Mouse (Mus musculus): ENCODE measurements at regions not wholly inside any gene's neighbourhood (a gene's known extent, or its start where the extent isn't known, plus 50 kb on each side); places are given as distances from the start of the nearest gene placed in this dataset.
A peak's percentile ranks its signal among the peaks of the same experiment; 100 is the strongest.

- ATAC-seq (ENCODE audit: insufficient number of reproducible peaks, insufficient read depth, low FRiP score, low TSS enrichment, low read depth) = no peak
- no peaks in the 10 kb centered on the region for H3K27me3 ChIP-seq
- WGBS = 81% methylated on average over 8 of the region's 8 CpGs
These were observed 107.4 kb downstream of the Rpap3 start for GRCm38 (mm10) chr15:97598270-97598669.

GRCm38 (mm10) chr15:97596514-97597081 is 109.0 kb downstream of the Rpap3 start:
- H3K27ac ChIP-seq = no peak overlapping the region
- WGBS = 47% methylated on average over 8 of the region's 8 CpGs
- no peak overlapping the region for H3K4me3 ChIP-seq (replicated peaks)
- ATAC-seq (ENCODE audit: insufficient number of reproducible peaks, insufficient read depth, low FRiP score, low TSS enrichment, low read depth) = no peak
- no peaks in the 10 kb centered on the region for H3K36me3 ChIP-seq
- H3K9me3 ChIP-seq = no peaks in the 10 kb centered on the region
- no peak overlapping the region for H3K9ac ChIP-seq (replicated peaks)
- H3K27me3 ChIP-seq = no peaks in the 10 kb centered on the region
- peaks cover 22% of the 10 kb centered on the region for H3K4me1 ChIP-seq (replicated peaks)
- no peak overlapping the region for H3K4me2 ChIP-seq

More at GRCm38 (mm10) chr15:97598270-97598669, 107.4 kb downstream of the Rpap3 start:
- no peak overlapping the region for H3K9ac ChIP-seq (replicated peaks)
- no peak overlapping the region for H3K4me3 ChIP-seq (replicated peaks)
- H3K36me3 ChIP-seq = no peaks in the 10 kb centered on the region
- no peaks in the 10 kb centered on the region for H3K9me3 ChIP-seq
- peaks cover 22% of the 10 kb centered on the region for H3K4me1 ChIP-seq (replicated peaks)
- no peak overlapping the region for H3K4me2 ChIP-seq
- no peak overlapping the region for H3K27ac ChIP-seq

- 78% methylated on average over 6 of the region's 6 CpGs for WGBS
- H3K9me3 ChIP-seq = no peaks in the 10 kb centered on the region
- H3K4me2 ChIP-seq = no peak overlapping the region
- no peak overlapping the region for H3K4me3 ChIP-seq (replicated peaks)
- no peak overlapping the region for H3K27ac ChIP-seq
- H3K9ac ChIP-seq (replicated peaks) = no peak overlapping the region
- H3K4me1 ChIP-seq (replicated peaks) = peaks cover 31% of the 10 kb centered on the region
- H3K27me3 ChIP-seq = no peaks in the 10 kb centered on the region
- no peaks in the 10 kb centered on the region for H3K36me3 ChIP-seq
- ATAC-seq (ENCODE audit: insufficient number of reproducible peaks, insufficient read depth, low FRiP score, low TSS enrichment, low read depth) = no peak
These were observed 110.3 kb downstream of the Rpap3 start for GRCm38 (mm10) chr15:97595284-97595796.

GRCm38 (mm10) chr15:97593781-97594600 is 111.6 kb downstream of the Rpap3 start:
- no peak overlapping the region for H3K9ac ChIP-seq (replicated peaks)

GRCm38 (mm10) chr15:97592786-97593185 is 112.8 kb downstream of the Rpap3 start:
- Histone ChIP-seq H3K27me3 (no peaks in the 10 kb centered on the region), H3K36me3 (no peaks in the 10 kb centered on the region), H3K4me2 (no peak overlapping the region), H3K4me1 (replicated peaks) (peaks cover 32% of the 10 kb centered on the region), H3K9ac (replicated peaks) (no peak overlapping the region), H3K27ac (no peak overlapping the region), H3K4me3 (replicated peaks) (no peak overlapping the region), H3K9me3 (no peaks in the 10 kb centered on the region)
- ATAC-seq (ENCODE audit: insufficient number of reproducible peaks, insufficient read depth, low FRiP score, low TSS enrichment, low read depth) = no peak
- 91% methylated on average over 11 of the region's 11 CpGs for WGBS

More at GRCm38 (mm10) chr15:97593781-97594600, 111.6 kb downstream of the Rpap3 start:
- Histone ChIP-seq H3K4me1 (replicated peaks) (peaks cover 32% of the 10 kb centered on the region), H3K4me2 (no peak overlapping the region), H3K4me3 (replicated peaks) (no peak overlapping the region), H3K36me3 (no peaks in the 10 kb centered on the region), H3K27ac (no peak overlapping the region), H3K9me3 (no peaks in the 10 kb centered on the region), H3K27me3 (no peaks in the 10 kb centered on the region)
- ATAC-seq (ENCODE audit: insufficient number of reproducible peaks, insufficient read depth, low FRiP score, low TSS enrichment, low read depth) = no peak
- WGBS = 55% methylated on average over 11 of the region's 11 CpGs

- Histone ChIP-seq H3K9me3 (no peaks in the 10 kb centered on the region), H3K4me3 (replicated peaks) (no peak overlapping the region), H3K4me2 (no peak overlapping the region), H3K9ac (replicated peaks) (no peak overlapping the region), H3K36me3 (no peaks in the 10 kb centered on the region), H3K27me3 (no peaks in the 10 kb centered on the region), H3K4me1 (replicated peaks) (peaks cover 22% of the 10 kb centered on the region), H3K27ac (no peak overlapping the region)
- no peak for ATAC-seq (ENCODE audit: insufficient number of reproducible peaks, insufficient read depth, low FRiP score, low TSS enrichment, low read depth)
- WGBS = 83% methylated on average over 4 of the region's 4 CpGs
These were observed 114.2 kb downstream of the Rpap3 start for GRCm38 (mm10) chr15:97591406-97591805.

GRCm38 (mm10) chr15:97590732-97591292 is 114.8 kb downstream of the Rpap3 start:
- no peak for ATAC-seq (ENCODE audit: insufficient number of reproducible peaks, insufficient read depth, low FRiP score, low TSS enrichment, low read depth)
- Histone ChIP-seq H3K4me2 (no peak overlapping the region), H3K4me1 (replicated peaks) (peaks cover 16% of the 10 kb centered on the region), H3K27me3 (no peaks in the 10 kb centered on the region), H3K27ac (peak overlapping the region; percentile 53; the same call in 1 of the 2 replicates), H3K9me3 (no peaks in the 10 kb centered on the region), H3K36me3 (no peaks in the 10 kb centered on the region), H3K9ac (replicated peaks) (no peak overlapping the region), H3K4me3 (replicated peaks) (no peak overlapping the region)
- WGBS = 59% methylated on average over 7 of the region's 7 CpGs

GRCm38 (mm10) chr15:97587571-97588205 is 117.9 kb downstream of the Rpap3 start:
- Histone ChIP-seq H3K4me1 (replicated peaks) (peaks cover 10% of the 10 kb centered on the region), H3K4me3 (replicated peaks) (no peak overlapping the region), H3K4me2 (no peak overlapping the region), H3K36me3 (no peaks in the 10 kb centered on the region), H3K9ac (replicated peaks) (no peak overlapping the region), H3K27me3 (no peaks in the 10 kb centered on the region), H3K27ac (no peak overlapping the region), H3K9me3 (no peaks in the 10 kb centered on the region)
- 82% methylated on average over 5 of the region's 5 CpGs for WGBS
- ATAC-seq (ENCODE audit: insufficient number of reproducible peaks, insufficient read depth, low FRiP score, low TSS enrichment, low read depth) = no peak

- ATAC-seq (ENCODE audit: insufficient number of reproducible peaks, insufficient read depth, low FRiP score, low TSS enrichment, low read depth) = no peak
- Histone ChIP-seq H3K4me2 (peak overlapping the region; percentile 15; the same call in 1 of the 2 replicates), H3K9ac (replicated peaks) (no peak overlapping the region), H3K27me3 (no peaks in the 10 kb centered on the region), H3K36me3 (no peaks in the 10 kb centered on the region), H3K27ac (no peak overlapping the region), H3K4me1 (replicated peaks) (no peaks in the 10 kb centered on the region; the same call in 1 of the 2 replicates), H3K4me3 (replicated peaks) (no peak overlapping the region), H3K9me3 (no peaks in the 10 kb centered on the region)
- WGBS = 29% methylated on average over 13 of the region's 13 CpGs
These were observed 123.9 kb downstream of the Rpap3 start for GRCm38 (mm10) chr15:97581724-97582154.

GRCm38 (mm10) chr15:97580726-97581125 is 124.9 kb downstream of the Rpap3 start:
- ATAC-seq (ENCODE audit: insufficient number of reproducible peaks, insufficient read depth, low FRiP score, low TSS enrichment, low read depth) = no peak
- Histone ChIP-seq H3K4me1 (replicated peaks) (no peaks in the 10 kb centered on the region; the same call in 1 of the 2 replicates), H3K27me3 (no peaks in the 10 kb centered on the region), H3K36me3 (no peaks in the 10 kb centered on the region), H3K9ac (replicated peaks) (no peak overlapping the region), H3K4me3 (replicated peaks) (no peak overlapping the region), H3K27ac (no peak overlapping the region), H3K9me3 (no peaks in the 10 kb centered on the region), H3K4me2 (no peak overlapping the region)
- 86% methylated on average over 6 of the region's 6 CpGs for WGBS

GRCm38 (mm10) chr15:97578046-97578445 is 127.6 kb downstream of the Rpap3 start:
- Histone ChIP-seq H3K27ac (no peak overlapping the region), H3K9ac (replicated peaks) (no peak overlapping the region), H3K4me3 (replicated peaks) (no peak overlapping the region), H3K9me3 (no peaks in the 10 kb centered on the region), H3K27me3 (no peaks in the 10 kb centered on the region), H3K36me3 (no peaks in the 10 kb centered on the region), H3K4me1 (replicated peaks) (no peaks in the 10 kb centered on the region; the same call in 1 of the 2 replicates), H3K4me2 (no peak overlapping the region)
- no peak for ATAC-seq (ENCODE audit: insufficient number of reproducible peaks, insufficient read depth, low FRiP score, low TSS enrichment, low read depth)
- 90% methylated on average over 3 of the region's 3 CpGs for WGBS

Measured in limb, embryonic 12.5 days (tissue).